Mouse (Mus musculus): ENCODE data around the gene Lsm7. TPM values are rescaled to one million over a fixed set of nuclear protein-coding genes. Genes with fewer than 3 reads are reported as not detected.

Gene Lsm7
- total RNA-seq, 2 experiments from 2014 or later = 24.7 to 78.9 TPM

Other genes starting within 250 kb of the Lsm7 start
- 0.72 and 1.7 TPM in 2 replicates for gene Gm49322, start 249.2 kb downstream of the Lsm7 start, total RNA-seq (2015; ENCODE audit: low replicate concordance)
- gene Gm49322, start 249.2 kb downstream of the Lsm7 start, total RNA-seq (2017; ENCODE audit: low replicate concordance) = 0.64 and 5.4 TPM in 2 replicates
- gene Csnk1g2, start 232.4 kb downstream of the Lsm7 start, total RNA-seq (2015; ENCODE audit: low replicate concordance) = 31.4 and 58.0 TPM in 2 replicates
- 50.1 and 62.4 TPM in 2 replicates for gene Csnk1g2, start 232.4 kb downstream of the Lsm7 start, total RNA-seq (2017; ENCODE audit: low replicate concordance)
- 2.9 and 3.8 TPM in 2 replicates for gene Btbd2, start 198.1 kb downstream of the Lsm7 start, total RNA-seq (2015; ENCODE audit: low replicate concordance)
- 9.2 and 25.3 TPM in 2 replicates for gene Btbd2, start 198.1 kb downstream of the Lsm7 start, total RNA-seq (2017; ENCODE audit: low replicate concordance)
- gene Mknk2, start 177.1 kb downstream of the Lsm7 start, total RNA-seq (2015; ENCODE audit: low replicate concordance) = 78.2 and 83.0 TPM in 2 replicates
- 49.4 and 67.6 TPM in 2 replicates for gene Mknk2, start 177.1 kb downstream of the Lsm7 start, total RNA-seq (2017; ENCODE audit: low replicate concordance)
- 19.5 and 32.3 TPM in 2 replicates for gene Mob3a, start 153.2 kb downstream of the Lsm7 start, total RNA-seq (2015; ENCODE audit: low replicate concordance)
- gene Mob3a, start 153.2 kb downstream of the Lsm7 start, total RNA-seq (2017; ENCODE audit: low replicate concordance) = 9.0 and 25.7 TPM in 2 replicates
- 21.4 and 36.4 TPM in 2 replicates for gene Izumo4, start 153.0 kb downstream of the Lsm7 start, total RNA-seq (2015; ENCODE audit: low replicate concordance)
- gene Izumo4, start 153.0 kb downstream of the Lsm7 start, total RNA-seq (2017; ENCODE audit: low replicate concordance) = 3.3 and 3.8 TPM in 2 replicates
- gene Ap3d1, start 112.9 kb downstream of the Lsm7 start, total RNA-seq (2015; ENCODE audit: low replicate concordance) = 42.8 and 69.6 TPM in 2 replicates
- gene Ap3d1, start 112.9 kb downstream of the Lsm7 start, total RNA-seq (2017; ENCODE audit: low replicate concordance) = 66.0 and 111 TPM in 2 replicates
- 69.6 and 105 TPM in 2 replicates for gene Dot1l, start 100.0 kb downstream of the Lsm7 start, total RNA-seq (2015; ENCODE audit: low replicate concordance)
- gene Dot1l, start 100.0 kb downstream of the Lsm7 start, total RNA-seq (2017; ENCODE audit: low replicate concordance) = 51.7 and 61.7 TPM in 2 replicates
- 34.2 and 48.6 TPM in 2 replicates for gene Sf3a2, start 57.0 kb downstream of the Lsm7 start, total RNA-seq (2015; ENCODE audit: low replicate concordance)
- 16.8 and 18.1 TPM in 2 replicates for gene Sf3a2, start 57.0 kb downstream of the Lsm7 start, total RNA-seq (2017; ENCODE audit: low replicate concordance)
- 71.0 and 81.7 TPM in 2 replicates for gene Plekhj1, start 56.6 kb downstream of the Lsm7 start, total RNA-seq (2015; ENCODE audit: low replicate concordance)
- gene Plekhj1, start 56.6 kb downstream of the Lsm7 start, total RNA-seq (2017; ENCODE audit: low replicate concordance) = 18.9 and 38.1 TPM in 2 replicates
- not detected in 2 replicates for gene Amh, start 50.0 kb downstream of the Lsm7 start, total RNA-seq (2015; ENCODE audit: low replicate concordance)
- gene Amh, start 50.0 kb downstream of the Lsm7 start, total RNA-seq (2017; ENCODE audit: low replicate concordance) = not detected in 2 replicates
- gene Jsrp1, start 41.7 kb downstream of the Lsm7 start, total RNA-seq (2015; ENCODE audit: low replicate concordance) = not detected in 2 replicates
- gene Jsrp1, start 41.7 kb downstream of the Lsm7 start, total RNA-seq (2017; ENCODE audit: low replicate concordance) = not detected in 2 replicates
- gene Oaz1, start 28.6 kb downstream of the Lsm7 start, total RNA-seq (2015; ENCODE audit: low replicate concordance) = 1,470 and 1,566 TPM in 2 replicates
- 158 and 259 TPM in 2 replicates for gene Oaz1, start 28.6 kb downstream of the Lsm7 start, total RNA-seq (2017; ENCODE audit: low replicate concordance)
- not detected in 2 replicates for gene Lingo3, start 11.2 kb downstream of the Lsm7 start, total RNA-seq (2015; ENCODE audit: low replicate concordance)
- not detected in 2 replicates for gene Lingo3, start 11.2 kb downstream of the Lsm7 start, total RNA-seq (2017; ENCODE audit: low replicate concordance)
- gene Sppl2b, start 66 bp upstream of the Lsm7 start, total RNA-seq (2015; ENCODE audit: low replicate concordance) = 262 and 270 TPM in 2 replicates
- 283 and 322 TPM in 2 replicates for gene Sppl2b, start 66 bp upstream of the Lsm7 start, total RNA-seq (2017; ENCODE audit: low replicate concordance)
- 0.72 TPM in 1 of 2 replicates, not detected in the other for gene Tmprss9, start 16.6 kb upstream of the Lsm7 start, total RNA-seq (2015; ENCODE audit: low replicate concordance)
- 0.30 TPM in 1 of 2 replicates, not detected in the other for gene Tmprss9, start 16.6 kb upstream of the Lsm7 start, total RNA-seq (2017; ENCODE audit: low replicate concordance)
- gene Timm13, start 45.8 kb upstream of the Lsm7 start, total RNA-seq (2015; ENCODE audit: low replicate concordance) = 17.6 and 32.1 TPM in 2 replicates
- gene Timm13, start 45.8 kb upstream of the Lsm7 start, total RNA-seq (2017; ENCODE audit: low replicate concordance) = 3.7 and 7.6 TPM in 2 replicates
- gene Lmnb2, start 63.0 kb upstream of the Lsm7 start, total RNA-seq (2015; ENCODE audit: low replicate concordance) = 0.36 and 1.3 TPM in 2 replicates
- gene Lmnb2, start 63.0 kb upstream of the Lsm7 start, total RNA-seq (2017; ENCODE audit: low replicate concordance) = 7.3 and 9.0 TPM in 2 replicates
- gene Gadd45b, start 74.9 kb upstream of the Lsm7 start, total RNA-seq (2015; ENCODE audit: low replicate concordance) = 1.3 and 1.8 TPM in 2 replicates
- gene Gadd45b, start 74.9 kb upstream of the Lsm7 start, total RNA-seq (2017; ENCODE audit: low replicate concordance) = 3.6 and 9.2 TPM in 2 replicates
- gene Gng7, start 159.7 kb upstream of the Lsm7 start, total RNA-seq (2015; ENCODE audit: low replicate concordance) = not detected in 2 replicates
- 0.38 and 0.90 TPM in 2 replicates for gene Gng7, start 159.7 kb upstream of the Lsm7 start, total RNA-seq (2017; ENCODE audit: low replicate concordance)
- gene Diras1, start 170.5 kb upstream of the Lsm7 start, total RNA-seq (2015; ENCODE audit: low replicate concordance) = not detected in 2 replicates
- not detected in 2 replicates for gene Diras1, start 170.5 kb upstream of the Lsm7 start, total RNA-seq (2017; ENCODE audit: low replicate concordance)
- gene Slc39a3, start 182.2 kb upstream of the Lsm7 start, total RNA-seq (2015; ENCODE audit: low replicate concordance) = 4.3 and 7.1 TPM in 2 replicates
- 1.2 and 4.2 TPM in 2 replicates for gene Slc39a3, start 182.2 kb upstream of the Lsm7 start, total RNA-seq (2017; ENCODE audit: low replicate concordance)
- 13.0 and 22.2 TPM in 2 replicates for gene Sgta, start 205.0 kb upstream of the Lsm7 start, total RNA-seq (2015; ENCODE audit: low replicate concordance)
- 13.8 and 16.6 TPM in 2 replicates for gene Sgta, start 205.0 kb upstream of the Lsm7 start, total RNA-seq (2017; ENCODE audit: low replicate concordance)
- 2.9 and 4.3 TPM in 2 replicates for gene Thop1, start 214.8 kb upstream of the Lsm7 start, total RNA-seq (2015; ENCODE audit: low replicate concordance)
- gene Thop1, start 214.8 kb upstream of the Lsm7 start, total RNA-seq (2017; ENCODE audit: low replicate concordance) = 3.2 and 22.8 TPM in 2 replicates
- not detected in 2 replicates for gene Creb3l3, start 243.7 kb upstream of the Lsm7 start, total RNA-seq (2015; ENCODE audit: low replicate concordance)
- not detected in 2 replicates for gene Creb3l3, start 243.7 kb upstream of the Lsm7 start, total RNA-seq (2017; ENCODE audit: low replicate concordance)

Measured in erythroid progenitor cell, adult 5-6 weeks (primary cell).